Comparison of ENCODE assay signal across 8 mouse cellular contexts in the genomic region with DNA sequence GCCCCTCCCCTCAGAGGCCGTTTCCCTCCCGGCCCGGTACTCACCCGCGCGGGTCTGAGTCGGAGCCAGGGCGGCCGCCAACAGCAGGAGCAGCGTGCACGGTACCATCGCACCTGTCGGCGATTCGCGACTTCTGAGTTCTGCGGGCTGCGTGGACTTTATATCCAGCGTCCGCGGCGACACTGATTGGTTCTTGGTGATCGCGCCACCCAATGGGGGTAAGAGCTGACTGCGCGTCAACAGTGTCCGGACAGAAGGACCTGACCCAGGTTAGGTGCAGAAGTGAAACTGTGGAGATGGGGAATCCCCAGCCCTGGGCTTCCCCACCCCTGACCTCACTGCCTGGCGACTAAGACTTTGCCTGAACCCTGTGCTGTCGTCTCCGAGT. TPM values are rescaled to one million over a fixed set of nuclear protein-coding genes. Genes with fewer than 3 reads are reported as not detected.
DNase-seq lines count a peak whose midpoint lies in the region; ATAC-seq and TF ChIP-seq lines count a peak whose summit lies in the region.

H2-K1 (minus strand) TSS at position 198 of the 388 bp plus-strand sequence.

- H3K4me1 ChIP-seq in cortical plate, adult 2 months (ENCODE audit: control insufficient read depth, insufficient read depth, low read length) = no peaks in the 10 kb centered on the region
- peaks cover 3% of the 10 kb centered on the region for H3K4me1 ChIP-seq in hindbrain, embryonic 16.5 days (ENCODE audit: control insufficient read depth, insufficient read depth, low read depth, low read length)

- TF ChIP-seq CTCF in cortical plate, adult 2 months (IDR thresholded peaks at IDR 0.05; ENCODE audit: extremely low read depth, insufficient read depth, low read length) = no peak
- TF ChIP-seq CTCF in gastrocnemius, adult 2 months (IDR thresholded peaks at IDR 0.05) = no peak

- WGBS in hindbrain, embryonic 16.5 days = under 1% methylated on average over 29 of the region's 30 CpGs

- no peak within 1 kb of the TSS for H3K27ac ChIP-seq in cortical plate, adult 2 months (ENCODE audit: insufficient read depth, low read length)
- peak within 1 kb of the TSS; percentile 83 for H3K27ac ChIP-seq in gastrocnemius, adult 2 months
- no peak within 1 kb of the TSS for H3K27ac ChIP-seq in hindbrain, embryonic 16.5 days (ENCODE audit: low read depth, low read length)

- peak; percentile 91 for ATAC-seq in activated CD4-positive, CD25-positive, alpha-beta regulatory T cell, adult 4 months
- ATAC-seq in hindbrain, embryonic 16.5 days = peak; percentile 85

- peak within 1 kb of the TSS; percentile 97 for H3K4me2 ChIP-seq in hindbrain, embryonic 16.5 days (ENCODE audit: low read length)

- DNase-seq in gastrocnemius, adult 2 months = peak; percentile 93
- peak; percentile 72 for DNase-seq in left cerebral cortex, adult 11 months (ENCODE audit: low spot score)
- DNase-seq in lung, postnatal 36 days = peak; percentile 98
- DNase-seq in right cerebral cortex, adult 18-20 months = peak; percentile 77
- DNase-seq in urinary bladder, postnatal 10 days (ENCODE audit: low spot score) = peak; percentile 58

- no peaks in the 10 kb centered on the region for H3K36me3 ChIP-seq in hindbrain, embryonic 16.5 days (ENCODE audit: control insufficient read depth, insufficient read depth, low read length)

- peak; percentile 81 for TF ChIP-seq POLR2A in cortical plate, adult 2 months (IDR thresholded peaks at IDR 0.05; ENCODE audit: extremely low read depth, insufficient read depth, low read length)

- peaks cover 12% of the 10 kb centered on the region for H3K27me3 ChIP-seq in hindbrain, embryonic 16.5 days (replicated peaks; ENCODE audit: control insufficient read depth, insufficient read depth, low read length)

- no peaks in the 10 kb centered on the region for H3K9me3 ChIP-seq in hindbrain, embryonic 16.5 days (ENCODE audit: control insufficient read depth, low read length)

- H3K9ac ChIP-seq in hindbrain, embryonic 16.5 days (ENCODE audit: low read depth, low read length) = peak within 1 kb of the TSS; percentile 68

- peak within 1 kb of the TSS; percentile 13 for H3K4me3 ChIP-seq in cortical plate, adult 2 months (ENCODE audit: insufficient read depth, low read length)
- peak within 1 kb of the TSS; percentile 89 for H3K4me3 ChIP-seq in gastrocnemius, adult 2 months
- peak within 1 kb of the TSS; percentile 58 for H3K4me3 ChIP-seq in hindbrain, embryonic 16.5 days (ENCODE audit: low read length)

- intact Hi-C loops in gastrocnemius, adult 2 months (cut with DNase I) = no loop called here

RNA-seq across cellular contexts. Expression of gene H2-K1, which starts in this region (rescaled TPM):
- 1,000 to 10,000 TPM; 4,668 to 6,585 TPM for polyA plus RNA-seq in activated CD4-positive, CD25-positive, alpha-beta regulatory T cell, adult 4 months (2017; shearing (Covaris generic))
- polyA plus RNA-seq in cortical plate, adult 2 months (2012; rRNA removed) = 72.2 and 79.0 TPM in 2 replicates
- total RNA-seq in gastrocnemius, adult 2 months (2021) = 10 to 100 TPM; 28.2 to 41.1 TPM
- 16.6 and 18.8 TPM in 2 replicates for polyA plus RNA-seq in hindbrain, embryonic 16.5 days (2015; fragmentation: Nextera tagmentation; extraction: Ambion mirVana)

Comparison
In these comparisons a context has a peak if more than half of its experiments do, and no peak if none do; other contexts are left out.
1. RNA of gene H2-K1 (polyA plus RNA-seq): 4,668 to 6,585 TPM in activated CD4-positive, CD25-positive, alpha-beta regulatory T cell, adult 4 months; 72.2 to 79.0 TPM in cortical plate, adult 2 months and 16.6 to 18.8 TPM in hindbrain, embryonic 16.5 days; every median in the first group is over 10 times any median in the second.
2. H3K4me3 ChIP-seq: peak in every context shown above with its lines; median percentile 89 in gastrocnemius, adult 2 months; 58 in hindbrain, embryonic 16.5 days; 13 in cortical plate, adult 2 months.
3. Peak in every context shown above with its lines, with median percentiles within 50 percentile points of each other: DNase-seq.